Mouse (Mus musculus) kidney, adult 2 months (tissue): Measurements from ENCODE around the gene Dnajb4.

Experiments used
- CTCF ChIP-seq: fragments of 200-500 bp; conservative IDR thresholded peaks from 2 replicates; pipeline ENCODE4 v1.5.1; 2011; ENCODE audit warnings: low read depth, mild to moderate bottlenecking, control low read depth, low read length, moderate library complexity, mixed read lengths; ENCODE audit not compliant: insufficient read depth, insufficient read length
- POLR2A ChIP-seq: fragments of 200-500 bp; IDR thresholded peaks from one replicate; pipeline ENCODE4 v1.6.1; 2011; ENCODE audit warnings: low read depth, low read length, control low read depth

DNA sequence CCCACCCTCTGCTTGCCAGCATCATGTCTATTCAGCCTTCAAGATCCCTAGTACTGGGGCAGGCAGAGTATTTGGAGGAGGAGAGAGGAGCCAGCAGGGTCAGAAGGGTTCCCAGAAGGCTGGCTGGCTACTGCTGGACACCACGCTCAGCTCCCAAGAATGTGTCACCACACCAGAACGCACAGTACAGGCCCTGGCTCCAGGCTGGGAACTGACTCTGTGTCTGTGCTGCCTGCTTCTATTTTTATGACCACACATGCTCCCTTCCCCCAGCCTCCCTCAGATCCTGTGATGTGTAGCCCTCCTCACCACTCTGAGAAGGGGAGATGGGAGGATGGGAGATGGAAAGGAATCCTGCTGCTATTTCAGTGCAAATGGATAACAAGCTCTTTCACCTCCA is 64.9 kb downstream of the Dnajb4 start:
- TF ChIP-seq POLR2A = no peak
- TF ChIP-seq CTCF = no peak
